Mouse (Mus musculus): ENCODE measurements at regions not wholly inside any gene's neighbourhood (a gene's known extent, or its start where the extent isn't known, plus 50 kb on each side); places are given as distances from the start of the nearest gene placed in this dataset.

DNA sequence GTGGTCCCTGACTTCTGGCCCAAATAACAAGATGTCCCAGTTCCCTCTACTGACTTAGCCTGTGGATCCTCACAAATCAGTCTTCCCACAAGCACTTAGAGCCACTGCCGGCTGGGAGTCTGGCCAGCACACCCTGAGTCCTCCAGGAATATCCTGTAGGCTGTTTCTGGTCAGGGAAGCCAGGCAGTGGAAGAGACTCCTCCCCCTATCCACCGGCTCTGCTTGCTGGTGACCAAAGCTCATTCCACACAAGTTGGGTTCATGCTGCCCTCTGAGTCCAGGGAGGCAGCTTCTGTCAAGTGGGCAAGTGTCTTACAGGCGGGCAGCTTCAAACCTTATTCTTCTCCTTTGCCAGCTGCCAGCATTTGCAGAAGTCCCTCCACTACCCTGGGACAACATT is 252.1 kb downstream of the Ptpru start:
- TF ChIP-seq GATA1 (IDR thresholded peaks at IDR 0.05; ENCODE audit: borderline replicate concordance, low read length) (no peak), FLI1 (IDR thresholded peaks at IDR 0.05; ENCODE audit: low read length) (no peak)

Data from megakaryocyte, embryonic 14.5 days (primary cell).